8 mouse cellular contexts compared by ENCODE assay signal in genomic region chr3:41182036-41182899, GRCm38 (mm10).
A peak's percentile ranks its signal among the peaks of the same experiment; 100 is the strongest.
DNase-seq lines count a peak whose midpoint lies in the region; ATAC-seq lines count a peak whose summit lies in the region.

No protein-coding gene starts in this region.

- H3K4me3 ChIP-seq in hindbrain, embryonic 10.5 days: no peak overlapping the region
- H3K4me3 ChIP-seq in lung, embryonic 15.5 days: no peak overlapping the region

- peak; percentile 68; the same call in 1 of the 2 replicates for ATAC-seq in lung, embryonic 15.5 days (ENCODE audit: borderline replicate concordance, extremely low read depth, low FRiP score, low TSS enrichment)

- peak; percentile 92 for DNase-seq in MN1 (ENCODE audit: low spot score)
- DNase-seq in cerebellum, adult 9-10 months: peak; percentile 85
- DNase-seq in frontal cortex, adult 2 months (ENCODE audit: extremely low spot score in 1 of 2, low spot score in 1 of 2): peak; percentile 68 to 93
- peak; percentile 85 for DNase-seq in hindbrain, embryonic 10.5 days (ENCODE audit: low spot score)
- DNase-seq in layer of hippocampus, adult 9-10 months (ENCODE audit: low spot score): peak; percentile 57
- peak; percentile 77 for DNase-seq in ovary, postnatal 14 days (ENCODE audit: low spot score)
- DNase-seq in thymus, postnatal 10 days (ENCODE audit: low spot score in 2 of 2): peak; percentile 36 to 66

- no peaks in the 10 kb centered on the region for H3K27me3 ChIP-seq in hindbrain, embryonic 10.5 days (ENCODE audit: insufficient read depth, poor library complexity, severe bottlenecking)
- H3K27me3 ChIP-seq in lung, embryonic 15.5 days: peaks cover 8% of the 10 kb centered on the region; the same call in 1 of the 2 replicates

- H3K36me3 ChIP-seq in hindbrain, embryonic 10.5 days: no peaks in the 10 kb centered on the region
- no peaks in the 10 kb centered on the region for H3K36me3 ChIP-seq in lung, embryonic 15.5 days

- no peak overlapping the region for H3K9ac ChIP-seq in lung, embryonic 15.5 days

- no peak overlapping the region for H3K4me2 ChIP-seq in lung, embryonic 15.5 days

- no peak overlapping the region for H3K27ac ChIP-seq in hindbrain, embryonic 10.5 days
- H3K27ac ChIP-seq in lung, embryonic 15.5 days: no peak overlapping the region

- peaks cover 8% of the 10 kb centered on the region for H3K4me1 ChIP-seq in hindbrain, embryonic 10.5 days (replicated peaks)
- H3K4me1 ChIP-seq in lung, embryonic 15.5 days: peaks cover 9% of the 10 kb centered on the region; the same call in 1 of the 2 replicates

- 55% methylated on average over 15 of the region's 15 CpGs for WGBS in hindbrain, embryonic 10.5 days
- WGBS in lung, embryonic 15.5 days: 44% methylated on average over 15 of the region's 15 CpGs

- H3K9me3 ChIP-seq in hindbrain, embryonic 10.5 days: no peaks in the 10 kb centered on the region
- no peaks in the 10 kb centered on the region for H3K9me3 ChIP-seq in lung, embryonic 15.5 days
